Mouse (Mus musculus) WW6 (cell line): Measurements from ENCODE around the gene Ssna1.

Experiments
- DNase-seq: peaks from one replicate; pipeline ENCODE4 v3.0.0-alpha.2; 2013; ENCODE audit warnings: low read depth, low spot score

The Ssna1 gene

DNA sequence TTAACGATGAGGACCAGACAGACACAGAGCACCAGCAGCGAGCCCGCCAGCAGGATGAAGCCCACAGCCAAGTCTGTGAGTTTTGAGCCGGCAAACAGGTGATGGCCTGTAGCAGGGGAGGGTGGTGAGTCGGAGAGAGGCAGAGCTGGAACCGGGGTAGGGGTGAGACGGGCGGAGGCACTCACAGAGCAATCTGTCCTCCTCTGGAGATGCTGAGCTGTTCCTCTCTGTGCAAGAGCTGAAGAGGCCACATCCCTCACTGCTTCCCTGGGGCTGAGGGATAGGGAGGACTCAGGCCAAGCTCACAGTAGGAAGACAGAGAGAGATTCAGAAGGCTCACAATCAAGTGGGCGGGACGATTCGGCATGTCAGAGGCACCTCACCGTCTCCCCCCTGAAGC is 41.2 kb downstream of the Ssna1 start:
- DNase-seq, result no peak

DNA sequence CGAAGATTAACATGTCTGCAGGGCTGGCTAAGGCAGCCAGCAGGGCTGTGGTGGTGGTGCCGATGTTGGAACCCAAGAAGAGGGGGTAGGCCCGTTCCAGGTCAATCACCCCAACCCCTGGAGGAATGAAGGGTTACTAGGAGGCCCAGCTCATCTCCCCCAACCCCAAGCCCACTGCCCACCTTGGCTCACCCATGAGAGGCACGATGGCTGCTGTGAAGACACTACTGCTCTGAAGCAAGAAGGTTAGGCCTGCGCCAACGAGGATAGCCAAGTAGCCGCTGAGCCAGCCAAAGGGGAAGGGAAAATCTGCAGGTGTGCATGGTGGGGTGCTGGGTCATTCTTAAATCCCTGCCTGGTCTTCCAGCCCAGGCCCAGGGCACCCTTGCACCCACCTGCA is 41.7 kb downstream of the Ssna1 start:
- no peak for DNase-seq

GRCm38 (mm10) chr2:25229582-25229981 is 42.7 kb downstream of the Ssna1 start:
- no peak for DNase-seq

DNA sequence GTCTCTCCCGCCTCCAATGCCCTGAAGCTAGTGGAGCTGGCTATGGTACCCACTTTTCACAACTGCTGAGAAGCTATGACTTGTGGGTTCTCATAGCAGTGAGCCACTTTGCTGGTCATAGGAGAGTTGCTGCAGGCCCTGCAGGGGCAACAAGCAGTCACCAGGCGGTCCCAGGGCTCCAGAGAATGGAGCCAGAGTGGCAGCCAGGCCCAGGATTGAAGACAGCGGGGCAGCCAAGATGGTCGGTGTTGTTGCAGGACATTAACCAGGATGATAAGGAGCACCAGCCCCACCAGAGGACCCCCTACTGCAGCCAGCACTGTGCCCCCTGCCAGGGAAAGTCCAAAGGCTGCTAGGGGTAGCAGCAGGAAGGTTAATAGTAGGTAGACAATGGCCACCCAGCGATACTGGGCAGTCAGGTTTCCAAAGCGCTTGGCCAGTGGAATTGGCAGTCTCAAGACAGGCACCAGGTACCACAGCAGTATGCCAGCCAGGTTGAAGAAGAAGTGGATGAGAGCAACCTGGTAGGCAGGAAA is 43.2 kb downstream of the Ssna1 start:
- no peak for DNase-seq

DNA sequence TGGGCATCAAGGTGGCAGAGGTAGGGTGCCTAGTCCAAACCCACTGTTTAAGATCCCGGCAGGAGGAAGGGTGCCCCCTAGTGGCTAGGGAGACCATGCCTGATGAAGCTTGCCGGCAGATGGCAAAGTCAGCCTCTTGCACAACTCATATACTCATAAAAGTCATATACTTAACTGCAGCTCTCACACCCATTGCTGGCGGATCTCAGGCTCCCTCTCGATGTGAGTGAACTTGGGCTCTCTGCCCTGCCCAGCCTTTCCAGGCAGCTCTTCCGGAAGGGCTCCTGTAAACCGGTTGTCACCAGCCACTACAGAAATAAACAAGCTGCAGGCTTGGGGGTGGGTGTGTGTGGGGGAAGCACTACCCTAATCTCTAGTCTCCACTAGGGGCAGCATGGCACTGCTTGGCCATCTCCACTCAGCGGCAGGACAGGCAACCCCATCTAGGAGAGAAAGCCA is 43.8 kb downstream of the Ssna1 start:
- DNase-seq, result peak; percentile 69

DNA sequence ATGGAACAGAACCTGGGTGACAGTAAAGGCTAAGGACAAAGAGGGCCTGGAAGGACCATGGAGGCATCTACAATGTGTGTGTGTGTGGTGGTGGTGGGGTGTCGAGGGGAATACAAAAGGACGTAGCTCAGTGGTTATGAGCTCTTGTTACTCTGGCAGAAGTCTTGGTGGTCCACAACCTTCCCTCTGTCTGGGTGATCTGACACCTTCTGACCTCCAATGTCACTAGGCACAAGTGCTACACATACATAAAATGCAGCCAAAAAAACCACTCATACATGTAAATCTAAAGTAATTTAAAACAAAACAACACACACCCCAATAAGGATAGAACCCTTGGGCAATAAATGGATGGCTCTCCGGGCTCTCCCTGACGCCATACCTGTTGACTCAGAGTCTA is 44.8 kb downstream of the Ssna1 start:
- DNase-seq, result no peak

DNA sequence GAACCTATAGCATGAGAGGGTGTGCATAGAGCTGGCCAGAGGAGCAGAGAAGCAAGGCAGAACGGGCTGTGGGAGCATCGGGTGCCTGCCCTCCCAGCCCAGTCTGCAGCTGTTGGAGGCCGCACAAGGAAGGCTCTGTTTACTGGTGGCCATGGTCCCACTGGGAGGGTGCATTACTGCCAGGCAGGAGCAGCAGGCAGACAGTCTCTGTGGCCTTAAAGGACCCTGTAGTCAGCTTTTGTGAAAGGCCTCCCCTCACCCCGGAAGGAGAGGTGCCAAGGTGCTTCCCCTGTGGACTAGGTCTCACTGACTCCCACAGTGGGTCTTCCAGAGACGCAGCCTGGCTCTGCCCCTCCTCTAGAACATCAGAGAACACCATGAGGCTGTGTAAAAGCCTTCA is 45.4 kb downstream of the Ssna1 start:
- no peak for DNase-seq

DNA sequence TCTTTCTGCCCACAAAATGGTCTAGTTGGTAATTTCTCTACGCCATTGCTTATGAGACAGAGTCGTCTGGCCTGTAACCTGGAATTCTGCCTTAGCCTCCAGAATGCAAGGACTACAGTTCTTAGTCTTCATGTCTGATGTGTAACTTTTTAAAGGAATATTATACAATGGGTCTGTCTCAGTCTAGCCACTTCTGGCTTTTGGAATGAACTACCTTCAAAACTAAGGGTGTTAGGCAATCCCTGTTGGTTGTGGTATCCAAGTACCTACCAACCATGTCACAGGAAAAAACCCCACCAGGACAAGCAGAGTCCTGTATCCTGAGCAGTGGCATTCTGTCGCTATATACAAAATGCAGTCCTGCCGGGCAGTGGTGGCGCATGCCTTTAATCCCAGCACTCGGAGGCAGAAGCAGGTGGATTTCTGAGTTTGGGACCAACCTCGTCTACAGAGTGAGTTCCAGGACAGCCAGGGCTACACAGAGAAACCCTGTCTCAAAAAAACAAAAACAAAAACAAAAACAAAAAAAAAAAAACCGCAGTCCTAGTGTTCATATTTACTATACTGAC is 46.3 kb downstream of the Ssna1 start:
- no peak for DNase-seq

DNA sequence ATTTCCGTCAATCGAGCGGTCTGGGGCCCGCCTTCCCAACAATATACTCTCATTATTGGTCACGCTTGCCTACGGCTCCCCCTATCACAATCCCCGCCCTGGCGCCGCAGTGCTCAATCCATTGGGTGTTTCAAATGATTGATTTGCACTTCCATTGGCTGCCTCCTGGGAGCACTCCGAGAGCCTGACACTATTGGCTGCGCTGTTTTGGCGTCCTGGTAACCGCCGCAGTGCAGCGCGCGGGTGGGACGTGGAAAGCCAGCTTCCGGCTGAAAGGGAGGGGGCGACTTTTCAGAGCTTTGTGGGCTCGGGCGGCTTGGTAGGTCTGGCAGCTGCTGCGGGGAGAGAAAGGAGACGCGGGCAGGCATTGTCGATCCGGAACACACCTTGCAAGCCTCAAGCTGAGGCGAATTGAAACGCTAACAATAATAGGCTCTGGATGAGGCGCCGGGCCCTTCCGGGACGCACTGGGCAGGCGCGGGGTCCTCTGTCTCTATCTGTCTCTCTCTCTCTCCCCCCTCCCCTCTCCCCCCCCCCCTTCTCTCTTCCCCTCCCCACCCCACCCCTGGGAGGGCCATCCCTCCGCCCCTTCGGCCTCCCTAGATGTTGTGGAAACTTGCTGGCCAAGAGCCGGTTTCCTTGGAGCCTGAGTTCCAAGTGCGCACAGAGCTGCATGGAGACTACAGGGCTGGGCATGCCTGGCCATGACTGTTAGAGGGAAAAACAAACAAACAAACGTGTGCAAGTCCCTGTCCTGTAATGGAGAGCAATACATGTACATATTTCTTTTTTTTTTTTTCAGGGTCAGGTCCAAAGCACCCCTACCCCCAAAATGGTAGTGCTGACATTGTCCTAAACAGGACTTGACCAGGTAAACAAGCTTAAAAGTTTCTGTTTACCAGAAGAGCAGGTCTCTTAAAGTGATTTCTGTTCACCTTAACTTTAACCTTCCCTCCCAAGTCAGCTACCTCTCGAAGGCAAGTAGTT is 47.2 kb downstream of the Ssna1 start:
- DNase-seq, result peak; percentile 97

DNA sequence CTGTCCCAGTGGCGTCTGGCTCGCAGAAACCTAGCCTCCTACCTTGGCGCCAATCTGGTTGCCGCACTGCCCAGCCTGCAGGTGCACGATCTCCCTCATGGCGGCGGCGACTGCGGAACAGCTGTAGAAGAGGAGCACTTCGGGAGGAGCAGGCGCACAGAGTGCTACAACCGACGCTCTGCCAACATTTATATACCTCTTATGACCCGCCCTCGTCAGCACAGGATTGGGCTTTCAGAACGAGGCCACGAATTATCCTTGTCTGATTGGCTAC is 47.8 kb downstream of the Ssna1 start, which contains the start of gene Tubb4b:
Tubb4b (minus strand) TSS at position 211 of the 274 bp plus-strand sequence.
- DNase-seq, result no peak

GRCm38 (mm10) chr2:25223681-25224491 is 48.4 kb downstream of the Ssna1 start:
- no peak for DNase-seq

DNA sequence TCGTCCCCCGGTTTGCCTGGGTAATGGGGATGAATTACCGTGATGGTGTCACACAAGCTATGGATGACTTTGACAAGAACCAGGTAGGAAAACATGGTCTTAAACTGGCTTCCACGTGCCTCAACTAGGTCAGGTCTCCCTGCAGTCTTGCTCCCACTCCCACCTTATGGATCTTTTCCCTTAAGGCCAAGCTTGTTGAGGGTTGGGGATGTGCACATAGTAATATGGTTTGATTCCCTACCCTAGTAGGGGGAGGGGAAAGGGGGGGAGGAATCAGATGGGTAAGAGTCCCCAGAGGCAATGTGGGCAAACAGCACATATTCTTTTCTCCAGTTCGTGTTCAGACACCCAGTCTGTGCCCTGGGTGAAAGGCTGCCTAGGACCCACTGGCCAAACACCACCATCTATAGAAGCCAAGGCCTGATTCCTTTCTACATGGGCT is 50.9 kb downstream of the Ssna1 start:
- DNase-seq, result no peak
